Mouse (Mus musculus) heart, postnatal 0 days (tissue): Measurements from ENCODE around the gene Arhgap44. TPM values are rescaled to one million over a fixed set of nuclear protein-coding genes. Genes with fewer than 3 reads are reported as not detected.
A peak's percentile ranks its signal among the peaks of the same experiment; 100 is the strongest.

Experiments used
- ATAC-seq: fragments of 200-750 bp; cut with Nextera tagmentation; 2 replicates; pipeline ENCODE4 v1.8.0; 2017; ENCODE audit warnings: low read depth, moderate number of reproducible peaks, moderate library complexity; ENCODE audit not compliant: insufficient read depth
- DNase-seq: peaks from one replicate; pipeline ENCODE4 v3.0.0-alpha.2; 2016; ENCODE audit warnings: low spot score
- H3K27ac ChIP-seq: fragments of 300-500 bp; sonication (generic); 2 replicates; pipeline ENCODE4 v1.5.1; 2014; ENCODE audit warnings: low read depth, mild to moderate bottlenecking
- H3K27me3 ChIP-seq: fragments of 300-500 bp; sonication (generic); 2 replicates; pipeline ENCODE4 v1.6.1; 2014; ENCODE audit warnings: low read length, mixed read lengths; ENCODE audit not compliant: control insufficient read depth, insufficient read depth
- H3K36me3 ChIP-seq: fragments of 300-500 bp; sonication (generic); replicated peaks from 2 replicates; pipeline ENCODE4 v1.6.1; 2014; ENCODE audit warnings: low read length, mixed read lengths; ENCODE audit not compliant: control insufficient read depth, insufficient read depth
- H3K4me1 ChIP-seq: fragments of 300-500 bp; sonication (generic); 2 replicates; pipeline ENCODE4 v1.6.1; 2014; ENCODE audit warnings: antibody characterized with exemption; ENCODE audit not compliant: control insufficient read depth, insufficient read depth
- H3K4me2 ChIP-seq: fragments of 300-500 bp; sonication (generic); 2 replicates; pipeline ENCODE4 v1.6.1; 2014; ENCODE audit warnings: low read depth, mild to moderate bottlenecking, low read length, moderate library complexity
- H3K4me3 ChIP-seq: fragments of 300-500 bp; sonication (generic); 2 replicates; pipeline ENCODE4 v1.5.1; 2014; ENCODE audit warnings: low read depth, low read length
- H3K9ac ChIP-seq: fragments of 300-500 bp; sonication (generic); replicated peaks from 2 replicates; pipeline ENCODE4 v1.6.1; 2014; ENCODE audit warnings: low read depth, low read length, mixed read lengths
- H3K9me3 ChIP-seq: fragments of 300-500 bp; sonication (generic); replicated peaks from 2 replicates; pipeline ENCODE4 v1.6.1; 2016; ENCODE audit warnings: low read length; ENCODE audit not compliant: control insufficient read depth
- CTCF ChIP-seq: IDR thresholded peaks from 2 replicates; pipeline ENCODE4 v1.5.1; 2016; ENCODE audit warnings: antibody characterized with exemption, control low read depth, low read depth
- EP300 ChIP-seq: IDR thresholded peaks from 2 replicates; pipeline ENCODE4 v1.6.1; 2016; ENCODE audit warnings: antibody characterized with exemption, low read depth
- WGBS: fragments of 180-500 bp; shearing (Covaris S2); extraction: QIAGEN DNeasy Blood & Tissue Kit; methylation state at CpG from one replicate; pipeline ENCODE4 v1.1.7; 2014; 5-methylcytosine and 5-hydroxymethylcytosine counted together
- polyA plus RNA-seq: library from polyadenylated mRNA; unstranded; fragments of >200 nt; fragmentation: Nextera tagmentation; extraction: Ambion mirVana; gene quantifications from 2 replicates; pipeline ENCODE4 v1.2.1, GENCODE M21; 2015
- total RNA-seq: library from RNA; depleted of rRNA; stranded (reverse); fragments of >200 nt; gene quantifications from 2 replicates; pipeline ENCODE4 v1.2.3, GENCODE M21; 2014; ENCODE audit warnings: low replicate concordance

Gene Arhgap44
- total and polyA plus RNA-seq, 2 experiments from 2014 or later, result 8.5 to 17.7 TPM

- H3K4me2 ChIP-seq, result no peak overlapping the region
- TF ChIP-seq EP300 (no peak), CTCF (no peak)
- H3K27ac ChIP-seq, result no peak overlapping the region
- H3K9ac ChIP-seq, result no peak overlapping the region
- H3K4me1 ChIP-seq, result 0 out of 2 replicates have a peak, but pooled peaks cover 16% of the 10 kb centered on the region
- no peak for DNase-seq
- H3K4me3 ChIP-seq, result no peak overlapping the region
- no peak for ATAC-seq
- no peaks in the 10 kb centered on the region for H3K9me3 ChIP-seq
- H3K27me3 ChIP-seq, result no peaks in the 10 kb centered on the region
- no peaks in the 10 kb centered on the region for H3K36me3 ChIP-seq
- WGBS, result 85% methylated on average over 5 of the region's 5 CpGs
Measured at GRCm38 (mm10) chr11:65153006-65153405, 9.8 kb downstream of the Arhgap44 start.

GRCm38 (mm10) chr11:65148441-65148840 lies 14.3 kb downstream of the Arhgap44 start:
- no peak overlapping the region for H3K4me3 ChIP-seq
- no peak overlapping the region for H3K27ac ChIP-seq
- H3K36me3 ChIP-seq, result no peaks in the 10 kb centered on the region
- H3K4me2 ChIP-seq, result no peak overlapping the region
- H3K9ac ChIP-seq, result no peak overlapping the region
- ATAC-seq (no peak), DNase-seq (no peak)
- H3K9me3 ChIP-seq, result no peaks in the 10 kb centered on the region
- no peaks in the 10 kb centered on the region for H3K27me3 ChIP-seq
- WGBS, result 62% methylated on average over 7 of the region's 7 CpGs
- H3K4me1 ChIP-seq, result peaks cover 36% of the 10 kb centered on the region
- TF ChIP-seq CTCF (no peak), EP300 (no peak)

GRCm38 (mm10) chr11:65142838-65143417 lies 19.8 kb downstream of the Arhgap44 start:
- no peak for TF ChIP-seq EP300
- no peak for TF ChIP-seq CTCF
- Histone ChIP-seq H3K9me3 (no peaks in the 10 kb centered on the region), H3K4me2 (peak overlapping the region; percentile 39; the same call in 1 of the 2 replicates), H3K27me3 (no peaks in the 10 kb centered on the region), H3K4me1 (peaks cover 47% of the 10 kb centered on the region), H3K4me3 (no peak overlapping the region), H3K27ac (peak overlapping the region; percentile 56), H3K9ac (0 out of 2 replicates have a peak overlapping the region, but pooled peaks have one; percentile 23), H3K36me3 (no peaks in the 10 kb centered on the region)
- ATAC-seq, result peak; percentile 47
- WGBS, result 30% methylated on average over 4 of the region's 4 CpGs
- DNase-seq, result no peak

GRCm38 (mm10) chr11:65139030-65139429 lies 23.7 kb downstream of the Arhgap44 start:
- no peak overlapping the region for H3K4me2 ChIP-seq
- DNase-seq (no peak), ATAC-seq (no peak)
- H3K36me3 ChIP-seq, result no peaks in the 10 kb centered on the region
- H3K27ac ChIP-seq, result no peak overlapping the region
- H3K4me1 ChIP-seq, result peaks cover 32% of the 10 kb centered on the region
- 88% methylated on average over 3 of the region's 3 CpGs for WGBS
- no peaks in the 10 kb centered on the region for H3K9me3 ChIP-seq
- no peaks in the 10 kb centered on the region for H3K27me3 ChIP-seq
- TF ChIP-seq EP300, result no peak
- TF ChIP-seq CTCF, result no peak
- no peak overlapping the region for H3K4me3 ChIP-seq
- H3K9ac ChIP-seq, result no peak overlapping the region

GRCm38 (mm10) chr11:65137145-65137652 lies 25.6 kb downstream of the Arhgap44 start:
- ATAC-seq, result no peak
- H3K4me1 ChIP-seq, result peaks cover 16% of the 10 kb centered on the region
- 67% methylated on average over 2 of the region's 2 CpGs for WGBS

GRCm38 (mm10) chr11:65135251-65135739 lies 27.5 kb downstream of the Arhgap44 start:
- H3K4me3 ChIP-seq, result no peak overlapping the region
- DNase-seq (no peak), ATAC-seq (no peak)
- H3K27ac ChIP-seq, result no peak overlapping the region
- no peaks in the 10 kb centered on the region for H3K27me3 ChIP-seq
- no peak overlapping the region for H3K9ac ChIP-seq
- H3K36me3 ChIP-seq, result no peaks in the 10 kb centered on the region
- TF ChIP-seq CTCF (no peak), EP300 (no peak)
- whole genome bisulfite sequencing, result 69% methylated on average over 8 of the region's 8 CpGs
- 0 out of 2 replicates have a peak, but pooled peaks cover 6% of the 10 kb centered on the region for H3K4me1 ChIP-seq
- H3K4me2 ChIP-seq, result no peak overlapping the region
- H3K9me3 ChIP-seq, result no peaks in the 10 kb centered on the region

More at GRCm38 (mm10) chr11:65137145-65137652, 25.6 kb downstream of the Arhgap44 start:
- TF ChIP-seq EP300 (no peak), CTCF (no peak)
- no peak overlapping the region for H3K27ac ChIP-seq
- no peaks in the 10 kb centered on the region for H3K36me3 ChIP-seq
- no peak overlapping the region for H3K4me3 ChIP-seq
- H3K9ac ChIP-seq, result no peak overlapping the region
- H3K9me3 ChIP-seq, result no peaks in the 10 kb centered on the region
- no peaks in the 10 kb centered on the region for H3K27me3 ChIP-seq
- no peak for DNase-seq
- H3K4me2 ChIP-seq, result no peak overlapping the region
